Mouse (Mus musculus): ENCODE measurements at regions not wholly inside any gene's neighbourhood (a gene's known extent, or its start where the extent isn't known, plus 50 kb on each side); places are given as distances from the start of the nearest gene placed in this dataset.

DNA sequence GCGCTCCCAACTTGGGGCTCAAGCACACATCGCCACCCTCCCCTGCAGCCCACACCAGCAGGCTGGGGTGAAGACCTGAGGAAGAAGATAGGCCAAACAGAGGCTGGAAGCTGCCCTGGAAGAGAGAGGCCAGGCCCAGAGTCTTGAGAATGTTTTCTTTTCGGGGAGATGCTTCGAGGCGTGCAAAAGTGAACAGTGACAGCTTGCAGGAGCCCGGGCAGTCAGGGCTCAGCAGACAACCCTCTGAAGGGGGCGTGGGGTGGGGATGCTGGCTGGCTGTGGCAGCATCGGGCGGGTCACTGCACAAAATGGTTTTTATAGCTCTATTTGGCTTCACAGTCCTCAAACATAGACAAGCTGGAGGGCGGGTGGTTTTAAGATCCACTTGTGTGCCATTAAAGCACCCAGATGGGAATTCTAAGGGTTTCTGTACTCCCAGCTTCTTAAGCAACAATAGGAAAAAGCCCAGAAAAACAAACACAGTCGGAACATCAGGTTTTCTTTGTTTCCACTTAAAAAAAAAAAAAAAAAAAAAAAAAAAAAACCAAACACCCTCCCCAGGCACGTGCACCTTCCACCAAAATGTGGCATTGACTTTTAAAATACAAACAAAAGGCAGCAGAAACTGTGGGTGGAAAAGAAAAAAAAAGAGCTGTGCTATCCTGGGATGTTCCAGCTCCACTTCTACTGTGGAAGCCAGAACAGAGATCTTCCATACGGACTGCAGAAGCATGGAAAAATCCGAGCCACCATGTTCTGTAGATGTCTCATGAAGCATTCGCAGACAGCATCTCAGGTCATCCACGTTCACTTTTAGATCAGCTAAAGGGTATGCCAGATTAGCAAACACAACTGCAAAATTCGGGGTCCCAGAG, 123.5 kb downstream of the Ly86 start:
- H3K9me3 ChIP-seq = no peaks in the 10 kb centered on the region
- H3K9ac ChIP-seq = no peak overlapping the region
- H3K4me2 ChIP-seq = no peak overlapping the region; the same call in 1 of the 2 replicates
- no peaks in the 10 kb centered on the region for H3K36me3 ChIP-seq (replicated peaks)
- H3K4me3 ChIP-seq = no peak overlapping the region
- WGBS = 45% methylated on average over 17 of the region's 17 CpGs
- peaks cover 8% of the 10 kb centered on the region; the same call in 1 of the 2 replicates for H3K4me1 ChIP-seq
- 0 out of 2 replicates have a peak, but pooled peaks have one; percentile 9 for ATAC-seq (replicated peaks)
- no peak overlapping the region for H3K27ac ChIP-seq
- H3K27me3 ChIP-seq (replicated peaks) = no peaks in the 10 kb centered on the region; the same call in 1 of the 2 replicates

- H3K4me3 ChIP-seq = no peak overlapping the region
- no peak overlapping the region for H3K9ac ChIP-seq
- no peak for ATAC-seq (replicated peaks)
- no peak overlapping the region for H3K4me2 ChIP-seq
- H3K9me3 ChIP-seq = no peaks in the 10 kb centered on the region
- no peak overlapping the region for H3K27ac ChIP-seq
- WGBS = 60% methylated on average over 11 of the region's 11 CpGs
- H3K36me3 ChIP-seq (replicated peaks) = no peaks in the 10 kb centered on the region
- no peaks in the 10 kb centered on the region; the same call in 1 of the 2 replicates for H3K27me3 ChIP-seq (replicated peaks)
- H3K4me1 ChIP-seq = peaks cover 8% of the 10 kb centered on the region; the same call in 1 of the 2 replicates
Measured at GRCm38 (mm10) chr13:37470230-37470907, 125.4 kb downstream of the Ly86 start.

GRCm38 (mm10) chr13:37473359-37473758, 128.4 kb downstream of the Ly86 start:
- Histone ChIP-seq H3K27me3 (replicated peaks) (no peaks in the 10 kb centered on the region), H3K4me3 (no peak overlapping the region), H3K9ac (no peak overlapping the region), H3K27ac (no peak overlapping the region), H3K4me1 (peaks cover 15% of the 10 kb centered on the region), H3K9me3 (no peaks in the 10 kb centered on the region), H3K4me2 (no peak overlapping the region), H3K36me3 (replicated peaks) (no peaks in the 10 kb centered on the region)
- WGBS = 87% methylated on average over 1 of the region's 1 CpGs
- ATAC-seq (replicated peaks) = no peak

GRCm38 (mm10) chr13:37475804-37476203, 130.8 kb downstream of the Ly86 start:
- WGBS = 82% methylated on average over 3 of the region's 3 CpGs
- no peak for ATAC-seq (replicated peaks)

DNA sequence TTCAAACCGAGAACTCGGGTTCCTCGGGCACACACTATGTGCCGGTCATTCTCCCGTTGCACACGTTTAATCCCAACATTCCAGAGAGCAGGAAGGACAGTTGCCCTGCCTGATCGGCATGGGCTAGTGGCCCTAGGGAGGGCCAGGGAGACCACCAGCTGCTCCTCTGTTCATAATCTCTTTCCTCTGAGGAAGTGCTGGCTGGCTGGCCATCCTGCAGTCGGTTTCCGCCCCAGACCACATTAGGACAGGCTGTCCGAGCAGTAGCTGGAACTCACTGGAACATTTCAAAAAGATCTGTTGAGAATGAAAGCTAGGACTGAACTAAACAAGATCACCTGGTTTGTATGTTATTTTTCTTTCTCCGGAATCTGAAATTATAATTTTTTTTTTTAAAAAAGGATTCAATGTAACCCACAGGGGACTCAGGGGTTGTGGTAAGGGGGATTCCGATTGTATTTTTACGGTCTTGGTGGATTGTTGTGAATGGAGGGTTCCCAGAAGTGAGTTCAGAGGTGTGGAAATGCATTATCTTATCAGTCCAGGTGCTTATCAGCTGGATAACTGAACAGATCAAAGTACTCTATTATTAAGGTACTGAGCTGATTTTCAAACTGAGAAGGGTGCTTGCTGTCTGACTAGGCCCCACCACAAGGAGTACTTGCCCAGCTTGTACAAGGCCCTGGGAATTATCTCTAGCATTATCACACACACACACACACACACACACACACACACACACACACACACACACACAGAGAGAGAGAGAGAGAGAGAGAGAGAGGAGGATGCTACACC, 131.4 kb downstream of the Ly86 start:
- 52% methylated on average over 13 of the region's 13 CpGs for WGBS

More at GRCm38 (mm10) chr13:37475804-37476203, 130.8 kb downstream of the Ly86 start:
- H3K4me1 ChIP-seq = peaks cover 15% of the 10 kb centered on the region
- H3K9ac ChIP-seq = no peak overlapping the region
- H3K27me3 ChIP-seq (replicated peaks) = no peaks in the 10 kb centered on the region
- no peak overlapping the region for H3K4me3 ChIP-seq
- H3K4me2 ChIP-seq = no peak overlapping the region
- no peaks in the 10 kb centered on the region for H3K36me3 ChIP-seq (replicated peaks)
- no peak overlapping the region for H3K27ac ChIP-seq
- H3K9me3 ChIP-seq = no peaks in the 10 kb centered on the region

GRCm38 (mm10) chr13:37477342-37477741, 132.3 kb downstream of the Ly86 start:
- 0 out of 2 replicates have a peak overlapping the region, but pooled peaks have one; percentile 4 for H3K4me3 ChIP-seq

More for the DNA sequence above, 131.4 kb downstream of the Ly86 start:
- H3K27ac ChIP-seq = no peak overlapping the region
- no peak overlapping the region for H3K9ac ChIP-seq
- peaks cover 15% of the 10 kb centered on the region for H3K4me1 ChIP-seq
- no peaks in the 10 kb centered on the region for H3K36me3 ChIP-seq (replicated peaks)
- ATAC-seq (replicated peaks) = no peak
- H3K27me3 ChIP-seq (replicated peaks) = no peaks in the 10 kb centered on the region
- H3K4me2 ChIP-seq = no peak overlapping the region
- H3K4me3 ChIP-seq = no peak overlapping the region
- H3K9me3 ChIP-seq = no peaks in the 10 kb centered on the region

DNA sequence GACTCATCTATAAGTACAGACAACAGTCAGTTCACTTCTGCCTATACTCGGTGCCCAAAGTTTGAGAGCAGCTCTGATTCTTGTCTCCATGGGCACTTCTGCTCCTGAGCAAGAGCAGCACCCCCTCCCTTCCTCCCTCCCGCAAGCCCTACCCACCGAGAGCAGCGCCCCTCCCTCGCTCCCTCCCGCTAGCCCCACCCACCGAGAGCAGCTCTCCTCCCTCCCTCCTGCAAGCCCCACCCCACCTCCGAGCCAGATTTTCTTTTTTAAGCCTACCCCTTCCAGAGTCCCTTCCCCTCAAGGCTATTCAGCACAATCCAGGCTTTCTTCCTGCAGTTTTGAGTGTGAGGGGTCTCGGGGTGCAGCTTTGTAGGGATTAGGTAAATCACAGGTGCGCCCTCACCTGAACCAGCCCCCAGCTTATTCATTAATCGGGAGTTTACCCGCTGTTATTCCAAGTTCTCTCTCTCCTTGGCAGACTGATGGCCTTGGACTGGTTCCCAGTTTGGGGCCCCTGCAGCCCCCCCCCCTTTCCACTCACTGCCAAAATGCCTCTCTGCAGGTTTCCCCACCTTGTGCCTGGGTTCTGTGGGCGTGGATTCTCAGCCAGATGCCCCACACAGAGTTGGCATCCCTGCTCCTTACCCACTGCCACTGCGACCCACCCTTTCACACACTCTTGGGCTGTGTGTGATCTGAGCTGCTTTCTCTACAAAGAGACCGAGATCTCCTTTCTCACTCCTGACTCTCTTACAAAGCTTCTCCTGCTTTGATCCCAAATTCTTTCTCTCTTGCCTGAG, 132.9 kb downstream of the Ly86 start:
- Histone ChIP-seq H3K9ac (no peak overlapping the region), H3K27ac (no peak overlapping the region)

More at GRCm38 (mm10) chr13:37477342-37477741, 132.3 kb downstream of the Ly86 start:
- H3K27me3 ChIP-seq (replicated peaks) = no peaks in the 10 kb centered on the region
- no peaks in the 10 kb centered on the region for H3K9me3 ChIP-seq
- H3K9ac ChIP-seq = no peak overlapping the region
- no peak for ATAC-seq (replicated peaks)
- 21% methylated on average over 6 of the region's 6 CpGs for WGBS
- no peaks in the 10 kb centered on the region for H3K36me3 ChIP-seq (replicated peaks)
- peak overlapping the region; percentile 44 for H3K4me2 ChIP-seq
- H3K27ac ChIP-seq = no peak overlapping the region
- peaks cover 15% of the 10 kb centered on the region for H3K4me1 ChIP-seq

GRCm38 (mm10) chr13:37479182-37479691, 134.2 kb downstream of the Ly86 start:
- Histone ChIP-seq H3K4me1 (peaks cover 29% of the 10 kb centered on the region), H3K9me3 (no peaks in the 10 kb centered on the region), H3K4me3 (no peak overlapping the region), H3K27me3 (replicated peaks) (no peaks in the 10 kb centered on the region), H3K9ac (no peak overlapping the region), H3K36me3 (replicated peaks) (no peaks in the 10 kb centered on the region), H3K27ac (no peak overlapping the region), H3K4me2 (no peak overlapping the region)
- ATAC-seq (replicated peaks) = no peak
- 81% methylated on average over 7 of the region's 7 CpGs for WGBS

More for the DNA sequence above, 132.9 kb downstream of the Ly86 start:
- H3K4me1 ChIP-seq = peaks cover 18% of the 10 kb centered on the region
- peak overlapping the region; percentile 4; the same call in 1 of the 2 replicates for H3K4me3 ChIP-seq
- 4% methylated on average over 15 of the region's 15 CpGs for WGBS
- H3K4me2 ChIP-seq = peak overlapping the region; percentile 44
- H3K27me3 ChIP-seq (replicated peaks) = no peaks in the 10 kb centered on the region
- H3K36me3 ChIP-seq (replicated peaks) = no peaks in the 10 kb centered on the region
- peak; percentile 59 for ATAC-seq (replicated peaks)
- no peaks in the 10 kb centered on the region for H3K9me3 ChIP-seq

GRCm38 (mm10) chr13:37481514-37481913, 136.5 kb downstream of the Ly86 start:
- Histone ChIP-seq H3K4me1 (peaks cover 29% of the 10 kb centered on the region), H3K4me3 (no peak overlapping the region), H3K27ac (0 out of 2 replicates have a peak overlapping the region, but pooled peaks have one; percentile 41), H3K27me3 (replicated peaks) (no peaks in the 10 kb centered on the region), H3K4me2 (no peak overlapping the region), H3K36me3 (replicated peaks) (no peaks in the 10 kb centered on the region), H3K9me3 (no peaks in the 10 kb centered on the region), H3K9ac (no peak overlapping the region)
- 52% methylated on average over 5 of the region's 5 CpGs for WGBS
- ATAC-seq (replicated peaks) = no peak

- no peak overlapping the region for H3K4me2 ChIP-seq
- H3K9me3 ChIP-seq = no peaks in the 10 kb centered on the region
- no peaks in the 10 kb centered on the region for H3K36me3 ChIP-seq (replicated peaks)
- no peak for ATAC-seq (replicated peaks)
- H3K4me3 ChIP-seq = no peak overlapping the region
- H3K27me3 ChIP-seq (replicated peaks) = no peaks in the 10 kb centered on the region
- H3K4me1 ChIP-seq = peaks cover 28% of the 10 kb centered on the region
- WGBS = 57% methylated on average over 2 of the region's 2 CpGs
- 0 out of 2 replicates have a peak overlapping the region, but pooled peaks have one; percentile 41 for H3K27ac ChIP-seq
- H3K9ac ChIP-seq = no peak overlapping the region
Measured at GRCm38 (mm10) chr13:37482038-37482437, 137.0 kb downstream of the Ly86 start.

- no peak overlapping the region for H3K4me3 ChIP-seq
- H3K27ac ChIP-seq = peak overlapping the region; percentile 53; the same call in 1 of the 2 replicates
- no peaks in the 10 kb centered on the region for H3K36me3 ChIP-seq (replicated peaks)
- WGBS = 23% methylated on average over 10 of the region's 10 CpGs
- no peaks in the 10 kb centered on the region for H3K27me3 ChIP-seq (replicated peaks)
- ATAC-seq (replicated peaks) = peak; percentile 84
- no peak overlapping the region; the same call in 1 of the 2 replicates for H3K9ac ChIP-seq
- peaks cover 23% of the 10 kb centered on the region for H3K4me1 ChIP-seq
- no peaks in the 10 kb centered on the region for H3K9me3 ChIP-seq
- peak overlapping the region; percentile 49; the same call in 1 of the 2 replicates for H3K4me2 ChIP-seq
Measured at GRCm38 (mm10) chr13:37482589-37482988, 137.6 kb downstream of the Ly86 start.

Data from midbrain, embryonic 15.5 days (tissue).